Mouse (Mus musculus) ES-E14 (cell line): ENCODE measurements at regions not wholly inside any gene's neighbourhood (a gene's known extent, or its start where the extent isn't known, plus 50 kb on each side); places are given as distances from the start of the nearest gene placed in this dataset.

Experiments used
- DNase-seq: peaks from one replicate; pipeline ENCODE4 v3.0.0-alpha.2; 2013; ENCODE audit warnings: low read depth, low spot score
- H3K27ac ChIP-seq: 2 replicates; pipeline ENCODE4 v1.5.1; 2012; ENCODE audit warnings: low read depth, mild to moderate bottlenecking, low read length, moderate library complexity, mixed read lengths; ENCODE audit not compliant: poor library complexity, insufficient read depth, severe bottlenecking
- H3K36me3 ChIP-seq: 2 replicates; pipeline ENCODE4 v1.6.1; 2012; ENCODE audit warnings: mild to moderate bottlenecking, low read length, moderate library complexity, mixed read lengths; ENCODE audit not compliant: control insufficient read depth, poor library complexity, insufficient read depth, severe bottlenecking
- H3K4me1 ChIP-seq, 2 experiments: fragments of 150-350 bp in 1 of 2; sonication (generic) in 1 of 2; 2 replicates each; pipeline ENCODE4 v1.6.1; 2012; ENCODE audit warnings: low read length in 2 of 2, mild to moderate bottlenecking in 1 of 2, mixed read lengths in 1 of 2; ENCODE audit not compliant: control insufficient read depth in 2 of 2, insufficient read depth in 2 of 2, poor library complexity in 1 of 2
- H3K4me3 ChIP-seq, 2 experiments: fragments of 150-350 bp in 1 of 2; sonication (generic) in 1 of 2; 2 replicates each; pipeline ENCODE4 v1.5.1; 2012; ENCODE audit warnings: low read length in 2 of 2, low read depth in 1 of 2, mild to moderate bottlenecking in 1 of 2, mixed read lengths in 1 of 2; ENCODE audit not compliant: insufficient read depth in 1 of 2, poor library complexity in 1 of 2, severe bottlenecking in 1 of 2
- H3K9ac ChIP-seq: 2 replicates; pipeline ENCODE4 v1.6.1; 2012; ENCODE audit warnings: low read depth, mild to moderate bottlenecking, low read length, mixed read lengths; ENCODE audit not compliant: poor library complexity, insufficient read depth, severe bottlenecking
- H3K9me3 ChIP-seq: fragments of 150-350 bp; sonication (generic); 2 replicates; pipeline ENCODE4 v1.6.1; 2012; ENCODE audit warnings: low read depth, mild to moderate bottlenecking, low read length; ENCODE audit not compliant: control insufficient read depth, insufficient read depth
- CHD2 ChIP-seq: IDR thresholded peaks from 2 replicates; pipeline ENCODE4 v1.6.1; 2014; ENCODE audit warnings: mild to moderate bottlenecking, low read depth, low read length, inconsistent platforms
- HCFC1 ChIP-seq: IDR thresholded peaks from 2 replicates; pipeline ENCODE4 v1.6.1; 2012; ENCODE audit warnings: low read length, inconsistent platforms, borderline replicate concordance; ENCODE audit not compliant: insufficient read depth
- MAFK ChIP-seq: IDR thresholded peaks from 2 replicates; pipeline ENCODE4 v1.6.1; 2014; ENCODE audit warnings: mild to moderate bottlenecking, low read depth, low read length, inconsistent platforms; ENCODE audit not compliant: insufficient read depth
- ZC3H11A ChIP-seq: IDR thresholded peaks from 2 replicates; pipeline ENCODE4 v1.6.1; 2012; ENCODE audit warnings: low read depth, mild to moderate bottlenecking, inconsistent platforms, low read length, borderline replicate concordance
- ZNF384 ChIP-seq: IDR thresholded peaks from 2 replicates; pipeline ENCODE4 v1.6.1; 2012; ENCODE audit warnings: low read depth, low read length, inconsistent platforms
- in situ Hi-C, 2 experiments: fragments of 600-800 bp; cut with MboI; formaldehyde crosslinking; loops; one replicate each; pipeline ENCODE4 v1.15.1; 2025; ENCODE audit warnings: low sequenced_read_pairs in 2 of 2, inconsistent platforms in 1 of 2; ENCODE audit not compliant: unreplicated experiment in 2 of 2

DNA sequence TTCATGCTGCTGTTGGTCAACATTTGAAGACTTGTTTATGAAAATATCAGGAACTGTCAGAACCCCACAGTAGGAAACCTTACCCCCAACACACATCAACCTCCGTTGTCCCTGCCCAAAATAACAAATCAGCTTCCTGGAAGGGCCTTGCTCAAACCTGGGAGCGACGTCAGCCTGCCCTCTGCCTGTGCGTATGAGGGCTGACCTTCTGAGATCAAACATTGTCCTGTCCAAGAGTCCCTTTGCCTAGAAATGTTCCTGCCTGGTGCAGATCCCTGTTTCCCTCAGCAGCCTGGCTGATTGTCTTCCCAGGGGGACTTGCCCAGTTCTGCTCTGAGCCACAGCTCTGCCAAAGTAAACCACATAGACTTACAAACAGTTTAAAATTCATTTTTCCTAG lies 307.1 kb downstream of the Gadd45g start:
- H3K9ac ChIP-seq: no peak overlapping the region
- no peak overlapping the region for H3K4me3 ChIP-seq
- no peaks in the 10 kb centered on the region for H3K36me3 ChIP-seq
- TF ChIP-seq HCFC1 (no peak), ZC3H11A (no peak), MAFK (no peak)
- no peak for DNase-seq
- H3K4me1 ChIP-seq: no peaks in the 10 kb centered on the region
- in situ Hi-C loops: no loop called here
- H3K27ac ChIP-seq: no peak overlapping the region
- H3K9me3 ChIP-seq: no peaks in the 10 kb centered on the region

DNA sequence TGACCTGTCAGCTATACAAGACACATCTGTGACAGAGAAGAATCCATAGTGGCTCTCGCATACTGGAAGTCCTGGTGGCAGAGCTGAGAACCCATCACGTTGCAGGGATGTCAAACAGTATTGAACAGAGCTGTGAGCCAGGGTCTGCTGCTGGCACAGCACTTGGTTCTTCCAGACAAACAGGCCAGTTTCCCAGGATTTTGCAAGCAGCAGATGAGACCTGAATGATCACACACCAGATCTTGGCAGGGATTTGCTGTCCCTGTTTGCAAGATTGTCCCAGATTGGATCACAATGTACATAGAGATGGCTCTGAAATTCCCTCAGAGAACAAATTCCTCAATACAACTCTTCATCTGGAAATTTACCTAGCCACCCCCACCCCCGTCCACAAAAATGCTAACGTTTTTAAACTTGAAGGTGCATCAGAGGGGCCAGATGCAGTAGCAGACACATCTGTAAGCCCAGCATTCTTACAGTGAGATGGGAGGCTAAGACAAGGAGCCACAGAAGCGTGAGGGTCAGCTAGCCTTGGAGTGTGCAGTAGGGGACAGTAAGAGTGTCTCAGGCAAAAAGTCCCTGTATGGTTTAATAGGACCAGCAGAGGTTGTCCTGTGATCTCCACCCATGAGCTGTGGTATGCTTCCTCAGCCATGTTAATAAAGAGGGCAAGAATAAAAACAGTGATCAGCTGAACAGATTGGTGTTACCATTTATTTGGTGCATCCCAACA lies 307.8 kb downstream of the Gadd45g start:
- Histone ChIP-seq H3K9me3 (no peaks in the 10 kb centered on the region), H3K4me3 (no peak overlapping the region), H3K27ac (no peak overlapping the region), H3K9ac (no peak overlapping the region), H3K4me1 (no peaks in the 10 kb centered on the region), H3K36me3 (no peaks in the 10 kb centered on the region)
- DNase-seq: no peak
- in situ Hi-C loops: no loop called here
- TF ChIP-seq MAFK (no peak), ZC3H11A (no peak), HCFC1 (no peak), ZNF384 (no peak), CHD2 (no peak)

DNA sequence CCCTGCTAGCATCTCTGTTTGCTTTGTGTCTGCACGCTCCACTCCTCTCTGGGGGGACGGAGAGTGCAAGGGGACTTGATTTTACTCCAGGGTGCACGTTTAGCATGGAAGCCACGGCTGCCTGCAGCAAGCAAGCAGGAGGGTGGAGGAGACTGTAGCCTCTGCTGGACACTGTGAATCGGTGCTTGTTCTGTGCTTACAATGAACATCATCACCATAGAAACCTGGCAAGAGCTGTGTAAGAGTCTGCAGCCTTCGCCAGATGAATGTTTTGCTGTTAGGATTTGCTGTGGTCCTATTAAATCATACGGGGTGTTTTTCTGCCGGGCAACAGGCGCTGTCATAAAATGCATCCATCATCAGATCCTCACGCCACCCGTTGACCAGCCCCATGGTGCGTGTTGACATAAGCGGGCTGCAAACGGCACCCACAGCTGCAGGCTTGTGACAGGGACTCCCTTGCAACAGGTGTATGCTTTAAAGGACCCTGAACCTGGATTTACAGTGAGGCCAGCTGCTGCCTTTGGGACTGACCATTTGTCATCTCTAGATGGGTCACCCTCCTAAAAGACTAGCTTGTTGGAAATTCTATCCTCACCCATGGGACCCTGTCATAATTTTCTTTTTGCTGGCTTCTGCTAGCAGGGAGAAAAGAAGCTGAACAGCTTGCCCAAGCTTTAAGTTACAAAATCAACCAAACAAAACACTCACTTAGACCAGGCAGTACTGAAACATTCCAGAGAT lies 308.5 kb downstream of the Gadd45g start:
- Histone ChIP-seq H3K9ac (no peak overlapping the region), H3K4me3 (no peak overlapping the region), H3K36me3 (no peaks in the 10 kb centered on the region), H3K27ac (no peak overlapping the region), H3K4me1 (no peaks in the 10 kb centered on the region), H3K9me3 (no peaks in the 10 kb centered on the region)
- no peak for TF ChIP-seq ZC3H11A
- TF ChIP-seq HCFC1: no peak
- no peak for TF ChIP-seq ZNF384
- TF ChIP-seq MAFK: no peak
- no peak for TF ChIP-seq CHD2
- in situ Hi-C loops: no loop called here
- no peak for DNase-seq

DNA sequence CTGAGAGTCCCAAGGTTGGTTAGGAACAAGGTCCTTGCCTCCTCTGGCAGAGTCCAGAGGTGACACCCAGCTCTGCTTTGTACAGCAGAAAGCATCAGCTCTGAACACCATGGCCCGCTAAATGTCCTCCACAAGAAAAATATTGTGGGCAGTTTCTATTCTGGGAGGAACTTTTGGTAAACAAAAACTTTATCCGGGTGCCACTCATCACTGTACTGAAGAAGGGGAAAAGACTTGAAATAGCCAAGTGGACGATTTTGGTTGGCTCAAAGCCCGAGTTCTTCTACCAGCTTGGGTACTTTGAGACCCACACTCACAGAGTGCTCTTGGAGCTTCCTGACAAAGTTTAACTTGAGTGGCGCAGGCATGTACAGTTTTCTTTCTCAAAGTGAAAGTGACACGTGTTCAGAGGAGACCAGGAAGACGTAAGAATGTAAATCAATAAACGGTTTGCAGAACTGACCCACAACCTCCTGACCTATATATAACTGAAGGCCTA lies 309.2 kb downstream of the Gadd45g start:
- TF ChIP-seq MAFK (no peak), ZC3H11A (no peak), CHD2 (no peak), ZNF384 (no peak), HCFC1 (no peak)
- in situ Hi-C loops: no loop called here
- no peak for DNase-seq

More for the DNA sequence above, 309.2 kb downstream of the Gadd45g start:
- H3K27ac ChIP-seq: no peak overlapping the region
- H3K4me3 ChIP-seq: no peak overlapping the region
- H3K9ac ChIP-seq: no peak overlapping the region
- H3K9me3 ChIP-seq: no peaks in the 10 kb centered on the region
- no peaks in the 10 kb centered on the region for H3K36me3 ChIP-seq
- no peaks in the 10 kb centered on the region for H3K4me1 ChIP-seq
